Comparison of ENCODE assay signal across 19 mouse cellular contexts in genomic region chr5:137857960-137858710, GRCm38 (mm10). TPM values are rescaled to one million over a fixed set of nuclear protein-coding genes. Genes with fewer than 3 reads are reported as not detected.
DNase-seq lines count a peak whose midpoint lies in the region; ATAC-seq and TF ChIP-seq lines count a peak whose summit lies in the region.
"Not testable (repeated sequence)": the region's sequence is repeated elsewhere in the genome, so short reads cannot be mapped to it uniquely, and the experiment has no call there.
"Had no signal": no experiment of that assay in that cellular context is flagged by ENCODE, and none has a peak within 500 bp of the region (broad histone marks: within the 10 kb centered on the region; RNA-seq: fewer than 3 reads in every experiment).

Gene Pilrb1, minus strand, starts transcription at chr5:137858106.

- 16% methylated on average over 2 of the region's 2 CpGs for WGBS in bone marrow, adult 2 months
- 15% methylated on average over 2 of the region's 2 CpGs for WGBS in liver, embryonic 16.5 days (ENCODE audit: insufficient replicate concordance)

- H3K27me3 ChIP-seq in liver, embryonic 16.5 days (ENCODE audit: control insufficient read depth, insufficient read depth, low read depth, low read length) = not testable (repeated sequence)

- not testable (repeated sequence) for H3K4me2 ChIP-seq in liver, embryonic 16.5 days (ENCODE audit: low read depth, low read length)

- H3K4me3 ChIP-seq in bone marrow, adult 2 months (replicated peaks; ENCODE audit: control insufficient read depth, low read depth, low read length) = peak within 1 kb of the TSS; percentile 77
- 0 out of 2 replicates have a peak within 1 kb of the TSS, but pooled peaks have one; percentile 13 for H3K4me3 ChIP-seq in liver, embryonic 16.5 days (ENCODE audit: low read depth, low read length)

- peak within 1 kb of the TSS; percentile 64 for H3K27ac ChIP-seq in bone marrow, adult 2 months (ENCODE audit: control insufficient read depth, insufficient read depth, low read depth, low read length, poor library complexity)
- not testable (repeated sequence) for H3K27ac ChIP-seq in liver, embryonic 16.5 days (ENCODE audit: low read length)

- not testable (repeated sequence) for H3K36me3 ChIP-seq in liver, embryonic 16.5 days (ENCODE audit: control insufficient read depth, insufficient read depth)

- H3K9me3 ChIP-seq in liver, embryonic 16.5 days (replicated peaks; ENCODE audit: control insufficient read depth, low read length) = not testable (repeated sequence)

- H3K9ac ChIP-seq in liver, embryonic 16.5 days (ENCODE audit: low read depth, low read length) = not testable (repeated sequence)

- not testable (repeated sequence) for H3K4me1 ChIP-seq in bone marrow, adult 2 months (ENCODE audit: control insufficient read depth, insufficient read depth, low read length); liver, embryonic 16.5 days (ENCODE audit: control insufficient read depth, low read depth, low read length)

- DNase-seq in lung, postnatal 10 days = peak; percentile 22

- not testable (repeated sequence) for TF ChIP-seq CTCF in bone marrow, adult 2 months (IDR thresholded peaks at IDR 0.05; ENCODE audit: control insufficient read depth, insufficient read depth, low read length)

- ATAC-seq in erythroid progenitor cell, adult 5-6 weeks (replicated peaks; ENCODE audit: low FRiP score, poor library complexity, severe bottlenecking); liver, embryonic 16.5 days (ENCODE audit: low read depth): not testable (repeated sequence)
- peak; percentile 42 to 79; a peak in 2 of 4 replicates for ATAC-seq in hematopoietic stem cell, adult 5-6 weeks (replicated peaks in 1 of 2; ENCODE audit: insufficient read depth in 1 of 2, low FRiP score in 2 of 2, low TSS enrichment in 1 of 2, low read depth in 1 of 2, poor library complexity in 2 of 2, severe bottlenecking in 2 of 2)
- 0 out of 2 replicates have a peak, but pooled peaks have one; percentile 18 for ATAC-seq in megakaryocyte-erythroid progenitor cell, adult 5-6 weeks (replicated peaks; ENCODE audit: low FRiP score, low TSS enrichment, poor library complexity, severe bottlenecking)

- not testable (repeated sequence) for TF ChIP-seq POLR2A in bone marrow, adult 2 months (IDR thresholded peaks at IDR 0.05; ENCODE audit: borderline replicate concordance, control insufficient read depth, low read depth, low read length)

RNA-seq across cellular contexts. Expression of gene Pilrb1, which starts in this region (rescaled TPM):
- polyA plus RNA-seq in bone marrow, adult 2 months (2011; ENCODE audit: insufficient read depth, insufficient read length, low replicate concordance, missing spikeins) = 12.3 and 32.6 TPM in 2 replicates
- 21.4 and 55.1 TPM in 2 replicates for total RNA-seq in erythroid progenitor cell, adult 5-6 weeks (2015; ENCODE audit: low replicate concordance)
- total RNA-seq in erythroid progenitor cell, adult 5-6 weeks (2017; ENCODE audit: low replicate concordance) = 4.1 and 15.1 TPM in 2 replicates
- 6.0 and 12.3 TPM in 2 replicates for total RNA-seq in hematopoietic stem cell, adult 5-6 weeks (2017)
- 5.8 and 6.6 TPM in 2 replicates for polyA plus RNA-seq in liver, embryonic 16.5 days (2015; fragmentation: Nextera tagmentation; extraction: Ambion mirVana)
- not detected in 2 replicates for total RNA-seq in megakaryocyte-erythroid progenitor cell, adult 5-6 weeks (2014; fragmentation: Nextera tagmentation)
- not detected in 2 replicates for total RNA-seq in megakaryocyte-erythroid progenitor cell, adult 5-6 weeks (2017)
- total RNA-seq: gastrocnemius, postnatal 14 days; layer of hippocampus, adult 18-20 months; layer of hippocampus, postnatal 10 days; left cerebral cortex, adult 18-20 months; left cerebral cortex, postnatal 14 days; midbrain, postnatal 0 days had no signal
- polyA plus RNA-seq: brain, embryonic 14.5 days; cerebellum, adult 2 months; forebrain, embryonic 14.5 days; hindbrain, embryonic 10.5 days; hindbrain, embryonic 15.5 days; midbrain, embryonic 12.5 days; midbrain, postnatal 0 days; neural tube, embryonic 13.5 days had no signal

Comparison
In these comparisons a context has a peak if more than half of its experiments do, and no peak if none do; other contexts are left out.
1. Peak in ATAC-seq in megakaryocyte-erythroid progenitor cell, adult 5-6 weeks; RNA of the gene not detected or under 1 TPM.